In the genomic region with DNA sequence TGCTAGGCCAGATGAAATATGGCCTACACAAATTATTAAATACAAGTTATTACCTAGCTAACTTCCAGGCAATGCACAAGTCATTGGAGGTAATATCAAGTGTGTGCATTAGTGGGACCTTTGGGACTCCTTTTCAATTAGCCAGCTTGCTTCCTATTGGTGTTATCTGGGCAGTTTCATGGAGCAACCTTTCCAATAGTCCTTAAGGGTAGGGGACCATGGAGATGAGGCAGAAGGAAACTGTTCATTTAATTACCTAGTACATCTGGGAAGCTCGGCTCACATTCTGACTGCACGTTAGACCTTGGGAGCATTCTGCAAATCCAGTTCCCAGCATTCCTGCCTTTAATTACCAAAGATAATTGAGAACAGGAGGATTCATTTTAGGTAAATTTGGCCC, we compare ENCODE assay signal across 19 mouse cellular contexts. TPM values are rescaled to one million over a fixed set of nuclear protein-coding genes. Genes with fewer than 3 reads are reported as not detected.
"Had no signal": no experiment of that assay in that cellular context is flagged by ENCODE, and none has a peak within 500 bp of the region (broad histone marks: within the 10 kb centered on the region; RNA-seq: fewer than 3 reads in every experiment).

No protein-coding gene starts in this region.

- H3K4me2 ChIP-seq: kidney, embryonic 15.5 days; limb, embryonic 13.5 days; liver, embryonic 13.5 days; midbrain, embryonic 11.5 days had no signal

- H3K4me3 ChIP-seq: kidney, embryonic 15.5 days; limb, embryonic 10.5 days; limb, embryonic 13.5 days; liver, embryonic 13.5 days; myocyte had no signal

- H3K27me3 ChIP-seq: kidney, embryonic 15.5 days; limb, embryonic 13.5 days; liver, embryonic 13.5 days had no signal

- H3K27ac ChIP-seq: kidney, embryonic 15.5 days; limb, embryonic 10.5 days; limb, embryonic 13.5 days; liver, embryonic 13.5 days had no signal

- H3K9ac ChIP-seq: kidney, embryonic 15.5 days; limb, embryonic 13.5 days; liver, embryonic 13.5 days had no signal

- H3K4me1 ChIP-seq: kidney, embryonic 15.5 days; limb, embryonic 10.5 days; limb, embryonic 13.5 days; liver, embryonic 13.5 days had no signal

- H3K36me3 ChIP-seq: kidney, embryonic 15.5 days; limb, embryonic 10.5 days; limb, embryonic 13.5 days; liver, embryonic 13.5 days had no signal

- H3K9me3 ChIP-seq: kidney, embryonic 15.5 days; limb, embryonic 10.5 days; limb, embryonic 13.5 days; liver, embryonic 13.5 days had no signal

- DNase-seq: kidney, adult 11 months; kidney, adult 8-10 months; kidney, postnatal 14 days; kidney, postnatal 4 days; liver, embryonic 13.5 days; lung, adult 2 months; lung, postnatal 14 days; lung, postnatal 4 days; midbrain, embryonic 14.5 days; thymus, adult 18-20 months; thymus, postnatal 36 days had no signal

RNA-seq across cellular contexts. Expression of a gene that starts 30.5 kb away (rescaled TPM):
- total RNA-seq: liver, adult 2 months; megakaryocyte progenitor cell, adult 5-6 weeks; megakaryocyte-erythroid progenitor cell, adult 5-6 weeks had no signal
- polyA plus RNA-seq: liver, adult 2 months had no signal
